Mouse (Mus musculus): Measurements from ENCODE around the gene Smtn. TPM values are rescaled to one million over a fixed set of nuclear protein-coding genes. Genes with fewer than 3 reads are reported as not detected.

Smtn gene
- total and polyA plus RNA-seq, 3 experiments, result not detected

DNA sequence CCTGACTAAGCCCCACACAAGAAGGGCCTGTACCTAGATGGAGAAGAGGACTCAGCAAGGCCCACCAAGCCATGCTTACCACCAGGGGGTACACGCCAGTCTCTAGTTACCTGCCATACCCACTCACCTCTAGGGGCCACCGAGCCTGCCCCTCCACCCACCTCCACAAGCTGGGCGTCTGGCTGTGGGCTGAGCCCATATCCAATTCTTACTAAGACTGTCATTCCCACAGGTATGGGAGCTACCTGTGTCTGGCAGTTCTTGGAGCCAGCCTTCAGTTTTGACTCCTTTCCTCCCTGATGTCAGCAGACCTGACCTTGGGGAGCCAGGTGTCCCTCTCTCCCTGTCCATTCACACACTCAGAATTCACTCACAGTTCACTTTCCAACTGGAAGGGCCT lies 2.7 kb downstream of the Smtn start:
- Histone ChIP-seq H3K9me3 (replicated peaks) (no peaks in the 10 kb centered on the region), H3K27me3 (ENCODE audit: insufficient read depth, low read length) (peaks cover 10% of the 10 kb centered on the region; the same call in 1 of the 2 replicates), H3K4me3 (ENCODE audit: low read depth, low read length) (no peak overlapping the region), H3K36me3 (replicated peaks) (no peaks in the 10 kb centered on the region), H3K4me1 (ENCODE audit: insufficient read depth, low read depth, low read length) (0 out of 2 replicates have a peak, but pooled peaks cover 2% of the 10 kb centered on the region)
- TF ChIP-seq POLR2AphosphoS5 (IDR thresholded peaks at IDR 0.05; ENCODE audit: insufficient replicate concordance, low read depth, low read length), result no peak
- DNase-seq (ENCODE audit: low spot score) (no peak), ATAC-seq (ENCODE audit: extremely low read depth, insufficient number of reproducible peaks, low FRiP score, poor library complexity, severe bottlenecking) (no peak)

DNA sequence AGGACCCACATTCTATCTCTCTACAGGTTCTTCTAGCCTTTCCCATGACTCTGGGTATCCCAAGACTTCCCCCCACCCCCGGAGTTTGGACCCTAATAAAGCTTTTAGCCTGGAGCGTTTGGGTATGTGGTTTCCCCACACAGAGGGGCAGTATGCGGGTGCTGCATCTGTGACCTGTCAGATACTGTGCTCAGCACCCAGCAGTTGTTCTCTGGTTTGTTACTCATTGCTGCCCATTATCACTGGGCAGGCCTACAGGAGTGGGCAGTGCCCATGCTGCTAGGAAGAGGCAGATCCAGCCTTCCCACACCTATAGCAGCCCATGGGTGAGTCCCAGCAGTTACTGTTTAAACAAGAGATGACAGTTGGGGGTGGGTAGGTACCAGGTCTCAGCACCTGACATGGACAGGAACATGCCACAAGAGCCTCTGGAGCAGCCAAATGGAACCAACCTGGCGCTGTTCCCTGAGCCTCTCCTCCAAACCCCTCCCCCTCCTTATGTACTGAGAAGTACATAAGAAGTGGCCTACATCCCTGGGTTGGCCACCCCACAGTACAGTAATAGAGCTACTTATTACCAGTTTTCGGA lies 3.6 kb downstream of the Smtn start:
- ATAC-seq (ENCODE audit: extremely low read depth, insufficient number of reproducible peaks, low FRiP score, poor library complexity, severe bottlenecking) (no peak), DNase-seq (ENCODE audit: low spot score) (no peak)
- Histone ChIP-seq H3K4me1 (ENCODE audit: insufficient read depth, low read depth, low read length) (0 out of 2 replicates have a peak, but pooled peaks cover 2% of the 10 kb centered on the region), H3K9me3 (replicated peaks) (no peaks in the 10 kb centered on the region), H3K27me3 (ENCODE audit: insufficient read depth, low read length) (peaks cover 10% of the 10 kb centered on the region; the same call in 1 of the 2 replicates), H3K4me3 (ENCODE audit: low read depth, low read length) (no peak overlapping the region), H3K36me3 (replicated peaks) (no peaks in the 10 kb centered on the region)
- TF ChIP-seq GATA2 (IDR thresholded peaks at IDR 0.05; ENCODE audit: borderline replicate concordance, low read depth, low read length), result no peak
- TF ChIP-seq CTCF (IDR thresholded peaks at IDR 0.05; ENCODE audit: low read depth, low read length), result no peak
- no peak for TF ChIP-seq TAL1 (conservative IDR thresholded peaks at IDR 0.05; ENCODE audit: low read depth, low read length)
- TF ChIP-seq GATA1 (IDR thresholded peaks at IDR 0.05; ENCODE audit: borderline replicate concordance, low read length), result no peak
- TF ChIP-seq POLR2AphosphoS5 (IDR thresholded peaks at IDR 0.05; ENCODE audit: insufficient replicate concordance, low read depth, low read length), result no peak

GRCm38 (mm10) chr11:3536082-3536481 lies 4.3 kb downstream of the Smtn start:
- no peak overlapping the region for H3K4me3 ChIP-seq (ENCODE audit: low read depth, low read length)
- no peak for TF ChIP-seq TAL1 (conservative IDR thresholded peaks at IDR 0.05; ENCODE audit: low read depth, low read length)
- TF ChIP-seq GATA1 (IDR thresholded peaks at IDR 0.05; ENCODE audit: borderline replicate concordance, low read length), result no peak
- TF ChIP-seq CTCF (IDR thresholded peaks at IDR 0.05; ENCODE audit: low read depth, low read length), result no peak
- TF ChIP-seq GATA2 (IDR thresholded peaks at IDR 0.05; ENCODE audit: borderline replicate concordance, low read depth, low read length), result no peak
- no peak for TF ChIP-seq POLR2AphosphoS5 (IDR thresholded peaks at IDR 0.05; ENCODE audit: insufficient replicate concordance, low read depth, low read length)
- DNase-seq (ENCODE audit: low spot score), result no peak
- H3K4me1 ChIP-seq (ENCODE audit: insufficient read depth, low read depth, low read length), result 0 out of 2 replicates have a peak, but pooled peaks cover 2% of the 10 kb centered on the region
- no peak for ATAC-seq (ENCODE audit: extremely low read depth, insufficient number of reproducible peaks, low FRiP score, poor library complexity, severe bottlenecking)
- peaks cover 10% of the 10 kb centered on the region; the same call in 1 of the 2 replicates for H3K27me3 ChIP-seq (ENCODE audit: insufficient read depth, low read length)
- H3K9me3 ChIP-seq (replicated peaks), result no peaks in the 10 kb centered on the region
- no peaks in the 10 kb centered on the region for H3K36me3 ChIP-seq (replicated peaks)

GRCm38 (mm10) chr11:3535406-3535986 lies 4.9 kb downstream of the Smtn start:
- DNase-seq (ENCODE audit: low spot score) (peak; percentile 65), ATAC-seq (ENCODE audit: extremely low read depth, insufficient number of reproducible peaks, low FRiP score, poor library complexity, severe bottlenecking) (no peak)
- H3K4me1 ChIP-seq (ENCODE audit: insufficient read depth, low read depth, low read length), result 0 out of 2 replicates have a peak, but pooled peaks cover 2% of the 10 kb centered on the region
- H3K4me3 ChIP-seq (ENCODE audit: low read depth, low read length), result no peak overlapping the region
- TF ChIP-seq GATA2 (IDR thresholded peaks at IDR 0.05; ENCODE audit: borderline replicate concordance, low read depth, low read length) (no peak), GATA1 (IDR thresholded peaks at IDR 0.05; ENCODE audit: borderline replicate concordance, low read length) (no peak), CTCF (IDR thresholded peaks at IDR 0.05; ENCODE audit: low read depth, low read length) (peak; percentile 27; the same call in 1 of the 2 replicates), TAL1 (conservative IDR thresholded peaks at IDR 0.05; ENCODE audit: low read depth, low read length) (no peak)
- peaks cover 10% of the 10 kb centered on the region; the same call in 1 of the 2 replicates for H3K27me3 ChIP-seq (ENCODE audit: insufficient read depth, low read length)
- no peaks in the 10 kb centered on the region for H3K36me3 ChIP-seq (replicated peaks)
- no peaks in the 10 kb centered on the region for H3K9me3 ChIP-seq (replicated peaks)

- H3K9me3 ChIP-seq (replicated peaks), result no peaks in the 10 kb centered on the region
- H3K4me1 ChIP-seq (ENCODE audit: insufficient read depth, low read depth, low read length), result 0 out of 2 replicates have a peak, but pooled peaks cover 2% of the 10 kb centered on the region
- H3K36me3 ChIP-seq (replicated peaks), result no peaks in the 10 kb centered on the region
- DNase-seq (ENCODE audit: low spot score), result no peak
- TF ChIP-seq CTCF (IDR thresholded peaks at IDR 0.05; ENCODE audit: low read depth, low read length) (0 out of 2 replicates have a peak, but pooled peaks have one; percentile 0), GATA2 (IDR thresholded peaks at IDR 0.05; ENCODE audit: borderline replicate concordance, low read depth, low read length) (no peak)
- H3K27me3 ChIP-seq (ENCODE audit: insufficient read depth, low read length), result peaks cover 10% of the 10 kb centered on the region; the same call in 1 of the 2 replicates
- ATAC-seq (ENCODE audit: extremely low read depth, insufficient number of reproducible peaks, low FRiP score, poor library complexity, severe bottlenecking), result no peak
- H3K4me3 ChIP-seq (ENCODE audit: low read depth, low read length), result no peak overlapping the region
Measured at GRCm38 (mm10) chr11:3534956-3535355, 5.5 kb downstream of the Smtn start.

DNA sequence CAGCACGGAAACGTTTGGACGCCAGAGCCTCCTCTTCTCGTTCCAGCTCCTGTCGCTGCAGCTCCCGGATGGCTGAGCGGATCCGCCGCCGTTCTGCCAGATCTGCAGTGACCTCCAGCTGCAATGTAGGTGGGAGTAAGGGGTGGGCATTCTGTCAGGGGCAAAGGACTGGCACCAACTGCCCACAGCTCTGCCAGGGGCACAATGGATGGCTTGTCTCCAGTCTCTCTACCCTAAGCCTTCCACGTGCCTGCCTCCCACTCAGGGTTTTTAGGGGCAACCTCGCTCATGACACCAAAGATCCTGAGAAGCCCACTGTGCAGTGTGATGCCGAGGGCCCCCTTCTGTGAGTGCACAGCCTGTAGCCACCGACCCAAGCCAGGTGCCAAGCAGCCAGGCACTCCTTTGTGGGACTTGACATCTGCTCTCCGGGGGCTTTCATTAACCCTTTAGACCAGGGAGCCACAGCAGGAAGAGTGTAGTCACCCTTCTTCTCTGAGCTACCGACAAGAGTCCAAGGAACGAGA lies 6.9 kb downstream of the Smtn start:
- Histone ChIP-seq H3K9me3 (replicated peaks) (no peaks in the 10 kb centered on the region), H3K36me3 (replicated peaks) (no peaks in the 10 kb centered on the region), H3K27me3 (ENCODE audit: insufficient read depth, low read length) (peaks cover 15% of the 10 kb centered on the region; the same call in 1 of the 2 replicates), H3K4me1 (ENCODE audit: insufficient read depth, low read depth, low read length) (0 out of 2 replicates have a peak, but pooled peaks cover 2% of the 10 kb centered on the region), H3K4me3 (ENCODE audit: low read depth, low read length) (no peak overlapping the region)
- TF ChIP-seq TAL1 (conservative IDR thresholded peaks at IDR 0.05; ENCODE audit: low read depth, low read length) (no peak), GATA1 (IDR thresholded peaks at IDR 0.05; ENCODE audit: borderline replicate concordance, low read length) (no peak), CTCF (IDR thresholded peaks at IDR 0.05; ENCODE audit: low read depth, low read length) (no peak), GATA2 (IDR thresholded peaks at IDR 0.05; ENCODE audit: borderline replicate concordance, low read depth, low read length) (no peak), POLR2AphosphoS5 (IDR thresholded peaks at IDR 0.05; ENCODE audit: insufficient replicate concordance, low read depth, low read length) (no peak)
- ATAC-seq (ENCODE audit: extremely low read depth, insufficient number of reproducible peaks, low FRiP score, poor library complexity, severe bottlenecking), result no peak
- no peak for DNase-seq (ENCODE audit: low spot score)
